Mouse (Mus musculus) forebrain, embryonic 14.5 days (tissue): ENCODE results near the gene Thap7. TPM values are rescaled to one million over a fixed set of nuclear protein-coding genes. Genes with fewer than 3 reads are reported as not detected.

Experiments used
- ATAC-seq: fragments of 200-750 bp; cut with Nextera tagmentation; 2 replicates; pipeline ENCODE4 v1.8.0; 2017; ENCODE audit warnings: mild to moderate bottlenecking, moderate library complexity
- DNase-seq: peaks from one replicate; pipeline ENCODE4 v3.0.0-alpha.2; 2015; ENCODE audit warnings: low spot score
- H3K27ac ChIP-seq: fragments of 300-500 bp; sonication (generic); 2 replicates; pipeline ENCODE4 v1.5.1; 2014; ENCODE audit warnings: low read depth, mild to moderate bottlenecking, control low read depth, low read length, moderate library complexity
- H3K27me3 ChIP-seq: fragments of 300-500 bp; sonication (generic); replicated peaks from 2 replicates; pipeline ENCODE4 v1.6.1; 2014; ENCODE audit warnings: low read length, control low read depth, mixed read lengths; ENCODE audit not compliant: control insufficient read depth, insufficient read depth
- H3K36me3 ChIP-seq: fragments of 300-500 bp; sonication (generic); 2 replicates; pipeline ENCODE4 v1.6.1; 2014; ENCODE audit warnings: low read length, control low read depth; ENCODE audit not compliant: control insufficient read depth, insufficient read depth
- H3K4me1 ChIP-seq: fragments of 300-500 bp; sonication (generic); 2 replicates; pipeline ENCODE4 v1.6.1; 2014; ENCODE audit warnings: antibody characterized with exemption, low read length, control low read depth; ENCODE audit not compliant: control insufficient read depth, insufficient read depth
- H3K4me2 ChIP-seq: fragments of 300-500 bp; sonication (generic); 2 replicates; pipeline ENCODE4 v1.6.1; 2014; ENCODE audit warnings: mild to moderate bottlenecking, control low read depth, low read length
- H3K4me3 ChIP-seq: fragments of 300-500 bp; sonication (generic); 2 replicates; pipeline ENCODE4 v1.5.1; 2014; ENCODE audit warnings: low read depth, low read length, control low read depth
- H3K9ac ChIP-seq: fragments of 300-500 bp; sonication (generic); 2 replicates; pipeline ENCODE4 v1.6.1; 2014; ENCODE audit warnings: mild to moderate bottlenecking, low read length, control low read depth, moderate library complexity
- H3K9me3 ChIP-seq: fragments of 300-500 bp; sonication (generic); replicated peaks from 2 replicates; pipeline ENCODE4 v1.6.1; 2016; ENCODE audit warnings: low read length, control low read depth, mixed read lengths; ENCODE audit not compliant: control insufficient read depth
- WGBS: fragments of 180-500 bp; shearing (Covaris S2); extraction: QIAGEN DNeasy Blood & Tissue Kit; methylation state at CpG from one replicate; pipeline ENCODE4 v1.1.7; 2014; 5-methylcytosine and 5-hydroxymethylcytosine counted together
- polyA plus RNA-seq: library from polyadenylated mRNA; unstranded; fragments of >200 nt; fragmentation: Nextera tagmentation; extraction: Ambion mirVana; gene quantifications from 2 replicates; pipeline ENCODE4 v1.2.1, GENCODE M21; 2014

Gene Thap7
- polyA plus RNA-seq, 1 experiment from 2014 or later = 61.6 TPM

DNA sequence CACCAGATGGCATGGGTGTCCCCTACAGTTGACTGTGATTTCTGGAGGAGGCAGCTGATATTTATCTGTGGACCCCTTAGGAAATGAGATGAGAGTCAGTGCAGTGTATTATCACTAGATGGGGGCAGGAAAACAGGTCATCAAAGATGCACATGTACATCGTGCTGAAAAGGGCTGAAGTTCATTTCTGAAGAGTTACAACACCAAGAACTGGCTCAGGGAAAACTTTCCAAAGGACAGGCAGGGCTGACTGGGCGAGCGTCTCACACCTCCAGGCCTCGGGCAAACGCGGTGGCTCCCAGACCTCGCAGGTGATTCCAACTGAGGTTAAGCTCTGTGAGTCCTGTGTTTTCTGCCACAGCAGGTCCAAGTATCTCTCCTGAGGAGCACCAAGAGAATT is 21.9 kb upstream of the Thap7 start:
- WGBS = 85% methylated on average over 7 of the region's 7 CpGs
- no peaks in the 10 kb centered on the region for H3K36me3 ChIP-seq
- DNase-seq = no peak
- no peak overlapping the region for H3K27ac ChIP-seq
- H3K27me3 ChIP-seq = no peaks in the 10 kb centered on the region
- H3K9me3 ChIP-seq = no peaks in the 10 kb centered on the region
- H3K4me3 ChIP-seq = no peak overlapping the region
- ATAC-seq = no peak
- peaks cover 5% of the 10 kb centered on the region; the same call in 1 of the 2 replicates for H3K4me1 ChIP-seq
- no peak overlapping the region for H3K4me2 ChIP-seq
- H3K9ac ChIP-seq = no peak overlapping the region

DNA sequence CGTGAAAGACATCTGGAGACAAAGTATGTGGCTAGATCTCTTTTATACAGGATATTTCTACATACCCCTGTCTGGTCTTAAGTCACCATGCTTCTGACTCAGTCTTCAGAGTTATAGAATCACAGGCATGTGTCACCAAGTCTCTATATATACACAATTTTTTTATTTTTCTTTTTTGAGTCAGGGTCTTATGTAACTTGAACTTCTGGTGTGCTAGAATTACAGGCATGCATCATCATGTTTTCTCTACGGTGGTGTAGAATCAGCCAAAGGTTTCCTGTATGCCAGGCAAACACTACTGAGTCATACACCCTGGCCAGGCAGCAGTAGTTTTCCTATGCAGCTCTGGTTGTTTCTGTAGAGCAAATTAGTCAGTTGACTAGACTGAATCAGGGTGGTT is 11.7 kb upstream of the Thap7 start:
- ATAC-seq = no peak
- Histone ChIP-seq H3K27ac (no peak overlapping the region), H3K27me3 (no peaks in the 10 kb centered on the region), H3K4me3 (no peak overlapping the region), H3K36me3 (no peaks in the 10 kb centered on the region), H3K4me2 (no peak overlapping the region), H3K9ac (no peak overlapping the region), H3K9me3 (no peaks in the 10 kb centered on the region), H3K4me1 (no peaks in the 10 kb centered on the region)
- DNase-seq = no peak
- 83% methylated on average over 2 of the region's 2 CpGs for WGBS

DNA sequence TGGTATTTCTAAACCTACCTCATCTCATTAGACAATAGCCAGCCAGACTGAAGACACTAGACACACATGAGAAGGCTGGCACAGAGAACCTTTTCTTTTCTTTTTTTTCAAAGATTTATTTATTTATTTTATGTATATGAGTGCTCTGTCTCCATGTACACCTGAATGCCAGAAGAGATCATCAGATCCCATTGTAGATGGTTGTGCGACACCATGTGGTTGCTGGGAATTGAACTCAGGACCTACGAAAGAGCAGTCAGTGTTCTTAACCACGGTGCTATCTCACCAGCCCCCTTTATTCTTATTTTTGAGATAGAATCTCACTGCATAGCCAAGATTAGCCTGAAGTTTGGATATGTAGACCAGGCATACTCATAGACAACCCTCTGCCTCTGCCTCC is 5.6 kb upstream of the Thap7 start:
- no peak overlapping the region for H3K9ac ChIP-seq
- DNase-seq (no peak), ATAC-seq (no peak)
- no peaks in the 10 kb centered on the region for H3K9me3 ChIP-seq
- H3K4me2 ChIP-seq = no peak overlapping the region
- H3K4me1 ChIP-seq = peaks cover 4% of the 10 kb centered on the region
- H3K27ac ChIP-seq = no peak overlapping the region
- H3K27me3 ChIP-seq = no peaks in the 10 kb centered on the region
- whole genome bisulfite sequencing = 94% methylated on average over 3 of the region's 3 CpGs
- no peaks in the 10 kb centered on the region for H3K36me3 ChIP-seq
- H3K4me3 ChIP-seq = no peak overlapping the region

DNA sequence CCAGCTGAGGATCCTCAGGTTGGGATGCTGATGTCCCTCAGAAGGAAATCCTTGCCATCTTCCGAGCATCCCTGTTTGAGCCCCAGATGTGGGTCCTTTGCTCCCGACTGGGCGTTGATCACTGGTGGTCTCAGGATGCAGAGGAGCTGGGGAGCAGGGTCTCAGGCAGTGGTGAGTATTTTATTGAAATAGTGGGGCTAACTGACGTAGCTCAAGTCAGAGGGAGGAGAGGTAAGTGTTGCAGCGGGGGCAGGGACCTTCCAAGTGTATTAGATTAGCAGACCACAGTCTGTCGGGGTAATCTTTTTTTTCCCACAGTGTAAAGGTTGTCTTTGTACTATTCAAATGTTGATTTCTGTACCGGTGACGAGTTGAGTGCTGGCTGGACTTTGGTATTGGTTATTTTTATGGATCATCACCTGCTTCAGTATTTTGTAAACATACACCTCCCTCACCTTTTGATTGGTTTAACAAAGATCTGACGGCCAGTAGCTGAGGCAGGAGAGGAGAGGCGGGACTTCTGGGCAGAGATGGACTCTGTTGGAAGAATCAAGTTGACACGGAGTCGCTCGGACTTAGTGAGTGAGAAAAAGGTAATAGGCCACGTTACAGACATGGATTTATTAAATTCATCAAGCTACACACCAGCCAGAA is 1.9 kb upstream of the Thap7 start:
- no peaks in the 10 kb centered on the region for H3K9me3 ChIP-seq
- ATAC-seq (no peak), DNase-seq (no peak)
- 73% methylated on average over 14 of the region's 14 CpGs for WGBS
- H3K27me3 ChIP-seq = no peaks in the 10 kb centered on the region
- no peak overlapping the region for H3K27ac ChIP-seq
- peaks cover 11% of the 10 kb centered on the region for H3K4me1 ChIP-seq
- no peak overlapping the region for H3K4me2 ChIP-seq
- peaks cover 12% of the 10 kb centered on the region for H3K36me3 ChIP-seq
- no peak overlapping the region for H3K4me3 ChIP-seq
- no peak overlapping the region for H3K9ac ChIP-seq

DNA sequence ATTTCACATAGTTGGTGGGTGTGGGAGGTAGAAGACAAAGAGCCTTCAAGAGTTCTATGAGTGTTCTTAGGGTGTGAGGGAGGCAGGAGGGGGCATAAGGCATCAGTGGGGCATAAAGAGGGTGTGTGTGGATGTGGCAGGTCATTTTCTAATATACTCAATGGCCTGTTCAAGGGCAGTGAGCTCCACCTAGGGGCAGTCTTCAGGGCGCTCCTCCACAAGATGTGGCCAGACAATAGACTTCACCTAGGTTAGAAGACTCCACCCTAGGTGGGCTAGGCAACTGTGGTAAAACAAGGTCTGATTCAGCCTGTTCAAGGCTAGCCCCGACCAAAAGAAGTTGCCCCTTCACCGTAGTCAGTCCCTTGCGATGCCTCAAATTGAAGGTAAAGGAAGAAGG is 1.3 kb upstream of the Thap7 start:
- H3K27me3 ChIP-seq = no peaks in the 10 kb centered on the region
- peaks cover 17% of the 10 kb centered on the region for H3K36me3 ChIP-seq
- no peaks in the 10 kb centered on the region for H3K9me3 ChIP-seq
- 52% methylated on average over 4 of the region's 4 CpGs for WGBS
- peak overlapping the region; percentile 93; the same call in 1 of the 2 replicates for H3K4me2 ChIP-seq
- H3K9ac ChIP-seq = no peak overlapping the region
- no peak overlapping the region for H3K27ac ChIP-seq
- H3K4me3 ChIP-seq = no peak overlapping the region
- peaks cover 11% of the 10 kb centered on the region for H3K4me1 ChIP-seq
- ATAC-seq (no peak), DNase-seq (no peak)

DNA sequence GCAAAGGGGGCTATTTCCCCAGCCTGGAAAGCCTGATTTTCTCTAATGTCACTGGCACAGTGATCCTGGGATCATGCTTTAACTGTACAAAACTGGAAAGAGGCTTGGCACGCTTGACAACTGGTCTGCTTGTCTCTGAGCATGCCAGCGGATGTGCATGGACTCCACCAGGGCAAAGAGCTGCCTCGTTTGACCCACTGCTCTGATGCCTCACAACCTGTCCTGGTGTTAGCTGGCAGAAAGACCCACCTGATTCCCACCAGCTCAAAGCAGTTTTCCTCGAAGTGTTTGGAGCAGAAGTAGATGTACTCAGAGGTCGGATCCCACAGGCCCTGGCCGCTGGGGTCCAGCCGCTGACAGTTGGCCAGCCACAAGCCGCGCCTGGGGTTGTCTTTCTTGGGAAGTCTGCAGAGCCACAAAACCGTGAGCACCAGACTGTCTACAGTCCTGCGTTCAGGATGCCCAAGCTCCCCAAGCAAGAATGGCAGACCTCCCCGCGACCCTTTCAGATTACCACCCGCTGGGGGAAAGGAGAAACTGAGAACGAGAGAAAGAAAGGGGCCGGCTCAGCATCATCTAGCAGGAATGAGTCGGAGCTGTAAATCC is 852 bp downstream of the Thap7 start:
- H3K9ac ChIP-seq = peak overlapping the region; percentile 85
- peaks cover 39% of the 10 kb centered on the region for H3K36me3 ChIP-seq
- no peak for ATAC-seq
- 17% methylated on average over 17 of the region's 17 CpGs for WGBS
- no peak for DNase-seq
- H3K9me3 ChIP-seq = no peaks in the 10 kb centered on the region
- H3K27ac ChIP-seq = peak overlapping the region; percentile 97
- peak overlapping the region; percentile 72 for H3K4me3 ChIP-seq
- peaks cover 11% of the 10 kb centered on the region for H3K4me1 ChIP-seq
- peak overlapping the region; percentile 93 for H3K4me2 ChIP-seq
- H3K27me3 ChIP-seq = no peaks in the 10 kb centered on the region

DNA sequence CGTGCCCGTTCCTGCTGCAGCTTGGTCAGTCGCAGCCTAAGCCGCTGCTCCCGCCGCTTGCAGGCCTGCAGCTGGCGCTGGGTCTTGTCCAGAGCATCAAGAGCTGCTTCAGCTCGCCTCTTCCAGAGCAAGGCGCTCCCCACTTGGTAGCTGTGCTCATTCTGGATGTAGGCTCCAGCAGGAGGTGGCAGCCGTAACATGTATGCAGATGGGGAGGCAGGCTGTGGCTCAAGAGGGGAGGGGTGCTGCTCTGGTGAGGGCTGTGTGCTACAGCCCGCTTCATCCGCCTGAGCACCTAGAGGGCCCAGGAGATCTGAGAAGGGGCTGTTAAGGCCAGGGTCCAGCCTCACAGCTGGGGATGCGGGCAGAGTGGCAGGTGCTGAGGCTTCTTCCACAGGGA is 2.7 kb downstream of the Thap7 start:
- H3K9me3 ChIP-seq = no peaks in the 10 kb centered on the region
- ATAC-seq (no peak), DNase-seq (no peak)
- no peak overlapping the region for H3K27ac ChIP-seq
- 89% methylated on average over 13 of the region's 13 CpGs for WGBS
- H3K9ac ChIP-seq = no peak overlapping the region
- H3K4me3 ChIP-seq = no peak overlapping the region
- H3K4me1 ChIP-seq = peaks cover 11% of the 10 kb centered on the region
- no peak overlapping the region for H3K4me2 ChIP-seq
- H3K36me3 ChIP-seq = peaks cover 55% of the 10 kb centered on the region
- no peaks in the 10 kb centered on the region for H3K27me3 ChIP-seq

DNA sequence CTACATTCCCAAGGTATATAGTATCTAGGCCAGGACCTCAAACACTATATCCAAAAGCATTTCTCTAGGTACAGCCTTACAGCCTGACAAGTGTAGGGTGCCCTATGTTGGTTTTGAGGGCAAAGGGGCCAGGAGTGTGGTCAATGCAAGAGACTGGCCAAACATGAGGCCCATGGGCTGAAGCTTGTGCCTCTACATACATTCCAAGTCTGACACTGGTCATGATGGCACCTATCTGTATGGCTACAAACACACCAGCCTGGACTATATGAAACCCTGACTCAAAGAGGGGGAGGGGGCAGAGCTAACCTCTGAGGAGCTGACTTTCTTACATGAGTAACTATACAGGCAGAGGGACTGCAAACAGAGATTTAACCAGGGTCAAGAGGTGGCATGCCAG is 3.3 kb downstream of the Thap7 start:
- Histone ChIP-seq H3K4me1 (peaks cover 11% of the 10 kb centered on the region), H3K4me2 (no peak overlapping the region), H3K4me3 (no peak overlapping the region), H3K9me3 (no peaks in the 10 kb centered on the region), H3K27me3 (no peaks in the 10 kb centered on the region), H3K9ac (no peak overlapping the region), H3K27ac (no peak overlapping the region), H3K36me3 (peaks cover 62% of the 10 kb centered on the region)
- no peak for DNase-seq
- ATAC-seq = no peak

DNA sequence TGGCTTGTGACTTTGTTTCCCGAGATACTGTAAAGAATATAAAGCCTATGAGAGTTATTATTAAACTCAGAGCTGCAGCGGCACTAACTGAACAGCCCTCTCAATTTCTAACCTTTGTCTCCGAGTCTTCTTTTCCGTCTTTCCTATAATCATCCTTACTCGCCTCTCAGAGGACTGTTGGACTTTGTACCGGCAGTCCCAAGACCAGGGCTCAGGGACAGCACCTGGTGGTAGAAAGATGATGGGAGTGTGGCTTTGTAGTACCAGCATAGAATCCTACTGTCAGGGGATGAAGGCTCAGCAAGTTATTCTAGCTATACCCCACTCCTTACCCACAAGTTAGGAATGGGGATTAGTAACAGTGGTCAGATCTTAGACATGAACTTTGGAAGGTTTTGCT is 4.7 kb downstream of the Thap7 start:
- WGBS = 94% methylated on average over 6 of the region's 6 CpGs

More for the DNA sequence above, 4.7 kb downstream of the Thap7 start:
- DNase-seq (no peak), ATAC-seq (no peak)
- Histone ChIP-seq H3K4me3 (no peak overlapping the region), H3K9me3 (no peaks in the 10 kb centered on the region), H3K4me1 (peaks cover 4% of the 10 kb centered on the region), H3K27me3 (no peaks in the 10 kb centered on the region), H3K4me2 (no peak overlapping the region), H3K36me3 (peaks cover 76% of the 10 kb centered on the region), H3K27ac (no peak overlapping the region), H3K9ac (no peak overlapping the region)
